ENCODE assay signal across 10 mouse cellular contexts in genomic region chr19:15201262-15201661, GRCm38 (mm10).
A peak's percentile ranks its signal among the peaks of the same experiment; 100 is the strongest.
DNase-seq lines count a peak whose midpoint lies in the region; ATAC-seq lines count a peak whose summit lies in the region.
"Had no signal": no experiment of that assay in that cellular context is flagged by ENCODE, and none has a peak within 500 bp of the region (broad histone marks: within the 10 kb centered on the region; RNA-seq: fewer than 3 reads in every experiment).

No protein-coding gene starts in this region.

- no peak for DNase-seq in neural tube, embryonic 10.5 days (ENCODE audit: extremely low spot score, low spot score)
- peak; percentile 6 for DNase-seq in retina, postnatal 7 days (ENCODE audit: low read depth, low spot score)
- no peak for DNase-seq in thymus, postnatal 4 days
- DNase-seq: adrenal gland, postnatal 14 days; kidney, adult 9 months had no signal

- 35% methylated on average over 3 of the region's 3 CpGs for WGBS in kidney, embryonic 16.5 days
- WGBS in kidney, embryonic 14.5 days = 37% methylated on average over 3 of the region's 3 CpGs
- WGBS in neural tube, embryonic 14.5 days = 17% methylated on average over 3 of the region's 3 CpGs
- WGBS in forebrain, embryonic 16.5 days = 9% methylated on average over 3 of the region's 3 CpGs

- no peaks in the 10 kb centered on the region for H3K36me3 ChIP-seq in kidney, embryonic 16.5 days (ENCODE audit: insufficient read depth, low read length)
- no peaks in the 10 kb centered on the region for H3K36me3 ChIP-seq in kidney, embryonic 14.5 days (ENCODE audit: control insufficient read depth, insufficient read depth, low read length)
- H3K36me3 ChIP-seq in neural tube, embryonic 14.5 days (ENCODE audit: control insufficient read depth, insufficient read depth, low read length) = no peaks in the 10 kb centered on the region
- H3K36me3 ChIP-seq in forebrain, embryonic 16.5 days (ENCODE audit: control insufficient read depth, insufficient read depth) = no peaks in the 10 kb centered on the region

- H3K9ac ChIP-seq in kidney, embryonic 16.5 days (replicated peaks; ENCODE audit: low read length) = no peak overlapping the region
- H3K9ac ChIP-seq in kidney, embryonic 14.5 days (ENCODE audit: low read depth, low read length) = no peak overlapping the region
- H3K9ac ChIP-seq in neural tube, embryonic 14.5 days (replicated peaks; ENCODE audit: low read depth, low read length) = no peak overlapping the region
- H3K9ac ChIP-seq in forebrain, embryonic 16.5 days (replicated peaks; ENCODE audit: low read depth, low read length) = no peak overlapping the region

- no peak overlapping the region for H3K27ac ChIP-seq in kidney, embryonic 16.5 days (ENCODE audit: low read length)
- no peak overlapping the region for H3K27ac ChIP-seq in kidney, embryonic 14.5 days (ENCODE audit: low read depth, low read length)
- H3K27ac ChIP-seq in neural tube, embryonic 14.5 days (ENCODE audit: low read depth, low read length) = no peak overlapping the region
- no peak overlapping the region for H3K27ac ChIP-seq in forebrain, embryonic 16.5 days (ENCODE audit: low read length)

- H3K4me1 ChIP-seq in kidney, embryonic 16.5 days (ENCODE audit: insufficient read depth, low read length) = no peaks in the 10 kb centered on the region
- no peaks in the 10 kb centered on the region; the same call in 1 of the 2 replicates for H3K4me1 ChIP-seq in kidney, embryonic 14.5 days (ENCODE audit: control insufficient read depth, insufficient read depth, low read length)
- peaks cover 4% of the 10 kb centered on the region; the same call in 1 of the 2 replicates for H3K4me1 ChIP-seq in neural tube, embryonic 14.5 days (ENCODE audit: control insufficient read depth, insufficient read depth, low read length)
- peaks cover 9% of the 10 kb centered on the region for H3K4me1 ChIP-seq in forebrain, embryonic 16.5 days (replicated peaks; ENCODE audit: control insufficient read depth, insufficient read depth, low read length)

- no peaks in the 10 kb centered on the region for H3K27me3 ChIP-seq in kidney, embryonic 16.5 days (ENCODE audit: insufficient read depth, low read length)
- H3K27me3 ChIP-seq in kidney, embryonic 14.5 days (ENCODE audit: control insufficient read depth, insufficient read depth, low read length) = no peaks in the 10 kb centered on the region
- H3K27me3 ChIP-seq in neural tube, embryonic 14.5 days (ENCODE audit: control insufficient read depth, insufficient read depth, low read length) = no peaks in the 10 kb centered on the region
- no peaks in the 10 kb centered on the region for H3K27me3 ChIP-seq in forebrain, embryonic 16.5 days (replicated peaks; ENCODE audit: control insufficient read depth, insufficient read depth, low read length)

- H3K9me3 ChIP-seq in kidney, embryonic 16.5 days (ENCODE audit: low read length) = no peaks in the 10 kb centered on the region
- no peaks in the 10 kb centered on the region for H3K9me3 ChIP-seq in kidney, embryonic 14.5 days (ENCODE audit: control insufficient read depth, low read length)
- H3K9me3 ChIP-seq in neural tube, embryonic 14.5 days (ENCODE audit: control insufficient read depth, low read length) = no peaks in the 10 kb centered on the region
- H3K9me3 ChIP-seq in forebrain, embryonic 16.5 days (ENCODE audit: control insufficient read depth, low read length) = no peaks in the 10 kb centered on the region

- peak; percentile 42; the same call in 1 of the 2 replicates for ATAC-seq in kidney, embryonic 16.5 days (ENCODE audit: low FRiP score, low TSS enrichment)
- ATAC-seq in kidney, embryonic 14.5 days (ENCODE audit: low FRiP score, low TSS enrichment) = no peak
- peak; percentile 34; the same call in 1 of the 2 replicates for ATAC-seq in neural tube, embryonic 14.5 days (ENCODE audit: low read depth)
- peak; percentile 47; the same call in 1 of the 2 replicates for ATAC-seq in forebrain, embryonic 16.5 days

- no peak overlapping the region for H3K4me3 ChIP-seq in kidney, embryonic 16.5 days (ENCODE audit: low read length)
- H3K4me3 ChIP-seq in kidney, embryonic 14.5 days (ENCODE audit: low read length) = no peak overlapping the region
- no peak overlapping the region for H3K4me3 ChIP-seq in neural tube, embryonic 14.5 days (ENCODE audit: low read depth, low read length)
- no peak overlapping the region for H3K4me3 ChIP-seq in forebrain, embryonic 16.5 days (replicated peaks; ENCODE audit: low read length)

- H3K4me2 ChIP-seq in kidney, embryonic 16.5 days (replicated peaks; ENCODE audit: low read depth, low read length) = no peak overlapping the region
- H3K4me2 ChIP-seq in kidney, embryonic 14.5 days (replicated peaks; ENCODE audit: low read depth, low read length) = no peak overlapping the region
- no peak overlapping the region for H3K4me2 ChIP-seq in neural tube, embryonic 14.5 days (ENCODE audit: low read depth, low read length)
- H3K4me2 ChIP-seq in forebrain, embryonic 16.5 days (ENCODE audit: low read length) = no peak overlapping the region
- H3K4me2 ChIP-seq: liver, embryonic 11.5 days had no signal
